Comparison of ENCODE assay signal across 9 mouse cellular contexts in the genomic region with DNA sequence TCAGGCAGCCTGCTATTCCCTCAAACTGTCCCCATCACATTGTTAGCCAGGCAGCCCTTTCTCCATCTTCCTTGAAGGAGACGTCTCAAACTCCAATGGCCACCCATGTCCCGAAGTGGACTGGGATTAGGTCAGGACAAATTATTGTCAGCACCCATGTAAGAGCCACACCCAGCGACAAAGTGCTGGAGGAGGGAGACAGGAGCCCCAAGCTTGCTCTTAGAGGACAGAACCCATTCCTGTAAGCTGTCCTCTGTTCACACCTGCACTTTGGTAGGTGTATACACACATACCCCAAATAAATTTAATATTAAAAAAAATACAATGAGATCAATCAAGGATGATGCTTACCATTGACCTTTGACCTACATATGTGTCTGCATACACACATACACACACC. TPM values are rescaled to one million over a fixed set of nuclear protein-coding genes. Genes with fewer than 3 reads are reported as not detected.
A peak's percentile ranks its signal among the peaks of the same experiment; 100 is the strongest.
DNase-seq lines count a peak whose midpoint lies in the region; ATAC-seq lines count a peak whose summit lies in the region.
"Had no signal": no experiment of that assay in that cellular context is flagged by ENCODE, and none has a peak within 500 bp of the region (broad histone marks: within the 10 kb centered on the region; RNA-seq: fewer than 3 reads in every experiment).

No protein-coding gene starts in this region.

- no peaks in the 10 kb centered on the region for H3K4me1 ChIP-seq in heart, embryonic 16.5 days (ENCODE audit: control insufficient read depth, insufficient read depth, low read length)
- H3K4me1 ChIP-seq in hindbrain, embryonic 15.5 days (replicated peaks), result peaks cover 4% of the 10 kb centered on the region
- no peaks in the 10 kb centered on the region for H3K4me1 ChIP-seq in midbrain, embryonic 14.5 days (ENCODE audit: control insufficient read depth, insufficient read depth, low read length)

- no peak for ATAC-seq in heart, embryonic 16.5 days (replicated peaks; ENCODE audit: extremely low read depth, insufficient read depth, low FRiP score)
- peak; percentile 31 for ATAC-seq in hindbrain, embryonic 15.5 days (ENCODE audit: low FRiP score, low read depth)
- peak; percentile 26; the same call in 1 of the 2 replicates for ATAC-seq in midbrain, embryonic 14.5 days (ENCODE audit: low FRiP score, low TSS enrichment)

- 0 out of 2 replicates have a peak, but pooled peaks cover 3% of the 10 kb centered on the region for H3K36me3 ChIP-seq in heart, embryonic 16.5 days (ENCODE audit: control insufficient read depth, insufficient read depth)
- peaks cover 6% of the 10 kb centered on the region; the same call in 1 of the 2 replicates for H3K36me3 ChIP-seq in hindbrain, embryonic 15.5 days
- H3K36me3 ChIP-seq in midbrain, embryonic 14.5 days (ENCODE audit: control insufficient read depth, insufficient read depth, low read length), result 0 out of 2 replicates have a peak, but pooled peaks cover 3% of the 10 kb centered on the region

- intact Hi-C loops in heart, postnatal 10 days (cut with DNase I), result no loop called here

- H3K9ac ChIP-seq in heart, embryonic 16.5 days (ENCODE audit: low read length), result peak overlapping the region; percentile 62
- peak overlapping the region; percentile 49 for H3K9ac ChIP-seq in hindbrain, embryonic 15.5 days
- H3K9ac ChIP-seq in midbrain, embryonic 14.5 days (replicated peaks; ENCODE audit: low read length), result peak overlapping the region; percentile 27; the same call in 1 of the 2 replicates

- peak overlapping the region; percentile 67 for H3K4me2 ChIP-seq in heart, embryonic 16.5 days (ENCODE audit: low read depth, low read length)
- peak overlapping the region; percentile 60 for H3K4me2 ChIP-seq in hindbrain, embryonic 15.5 days
- H3K4me2 ChIP-seq in midbrain, embryonic 14.5 days (ENCODE audit: low read length), result peak overlapping the region; percentile 54

- peak overlapping the region; percentile 61 for H3K27ac ChIP-seq in heart, embryonic 16.5 days (ENCODE audit: low read length)
- H3K27ac ChIP-seq in hindbrain, embryonic 15.5 days (replicated peaks), result peak overlapping the region; percentile 85
- peak overlapping the region; percentile 79 for H3K27ac ChIP-seq in midbrain, embryonic 14.5 days (replicated peaks; ENCODE audit: low read depth, low read length)

- no peaks in the 10 kb centered on the region for H3K27me3 ChIP-seq in heart, embryonic 16.5 days (ENCODE audit: control insufficient read depth, insufficient read depth, low read length)
- H3K27me3 ChIP-seq in hindbrain, embryonic 15.5 days, result no peaks in the 10 kb centered on the region
- no peaks in the 10 kb centered on the region for H3K27me3 ChIP-seq in midbrain, embryonic 14.5 days (ENCODE audit: control insufficient read depth, insufficient read depth, low read length)

- peak overlapping the region; percentile 57 for H3K4me3 ChIP-seq in heart, embryonic 16.5 days (ENCODE audit: low read length)
- H3K4me3 ChIP-seq in hindbrain, embryonic 15.5 days, result peak overlapping the region; percentile 57
- peak overlapping the region; percentile 26 for H3K4me3 ChIP-seq in midbrain, embryonic 14.5 days (replicated peaks; ENCODE audit: low read depth, low read length)

- 30% methylated on average over 3 of the region's 3 CpGs for WGBS in heart, embryonic 16.5 days
- WGBS in hindbrain, embryonic 15.5 days, result 36% methylated on average over 3 of the region's 3 CpGs
- WGBS in midbrain, embryonic 14.5 days, result 23% methylated on average over 3 of the region's 3 CpGs

- no peaks in the 10 kb centered on the region for H3K9me3 ChIP-seq in heart, embryonic 16.5 days (replicated peaks; ENCODE audit: control insufficient read depth, low read length)
- H3K9me3 ChIP-seq in hindbrain, embryonic 15.5 days, result no peaks in the 10 kb centered on the region
- H3K9me3 ChIP-seq in midbrain, embryonic 14.5 days (ENCODE audit: control insufficient read depth, low read length), result no peaks in the 10 kb centered on the region

- DNase-seq in heart, postnatal 10 days, result no peak
- peak; percentile 28 for DNase-seq in c-Kit-positive CD71-positive TER-119-positive erythroid progenitor cells, embryonic 14.5 days (ENCODE audit: low spot score)
- no peak for DNase-seq in midbrain, embryonic 14.5 days
- no peak for DNase-seq in frontal cortex, postnatal 10 days (ENCODE audit: low spot score in 2 of 2)
- no peak for DNase-seq in cerebellum, postnatal 25 days
- no peak for DNase-seq in right cerebral cortex, adult 2 months (ENCODE audit: low spot score in 2 of 2)

RNA-seq across cellular contexts. Expression of gene Suv39h1, which starts 0.5 kb away (rescaled TPM):
- polyA plus RNA-seq in heart, embryonic 16.5 days (2015; fragmentation: Nextera tagmentation; extraction: Ambion mirVana), result 31.3 and 33.7 TPM in 2 replicates
- total RNA-seq in heart, postnatal 10 days (2021), result 1 to 10 TPM; 8.3 to 8.8 TPM
- polyA plus RNA-seq in hindbrain, embryonic 15.5 days (2015; fragmentation: Nextera tagmentation; extraction: Ambion mirVana), result 40.5 and 40.6 TPM in 2 replicates
- polyA plus RNA-seq in midbrain, embryonic 14.5 days (2014; fragmentation: Nextera tagmentation; extraction: Ambion mirVana), result 34.0 and 38.2 TPM in 2 replicates

RNA-seq across cellular contexts. Expression of gene Was, which starts 15.2 kb away (rescaled TPM):
- 0.62 and 2.2 TPM in 2 replicates for polyA plus RNA-seq in heart, embryonic 16.5 days (2015; fragmentation: Nextera tagmentation; extraction: Ambion mirVana)
- total RNA-seq in heart, postnatal 10 days (2021), result 1 to 10 TPM; 2.3 to 3.0 TPM
- polyA plus RNA-seq in hindbrain, embryonic 15.5 days (2015; fragmentation: Nextera tagmentation; extraction: Ambion mirVana), result 0.07 and 0.13 TPM in 2 replicates
- 0.16 TPM in 1 of 2 replicates, not detected in the other for polyA plus RNA-seq in midbrain, embryonic 14.5 days (2014; fragmentation: Nextera tagmentation; extraction: Ambion mirVana)

RNA-seq across cellular contexts. Expression of gene Glod5, which starts 56.8 kb away (rescaled TPM):
- 0.74 and 0.77 TPM in 2 replicates for polyA plus RNA-seq in heart, embryonic 16.5 days (2015; fragmentation: Nextera tagmentation; extraction: Ambion mirVana)
- total RNA-seq in heart, postnatal 10 days (2021), result not detected
- 0.25 and 0.79 TPM in 2 replicates for polyA plus RNA-seq in hindbrain, embryonic 15.5 days (2015; fragmentation: Nextera tagmentation; extraction: Ambion mirVana)
- polyA plus RNA-seq in midbrain, embryonic 14.5 days (2014; fragmentation: Nextera tagmentation; extraction: Ambion mirVana), result not detected in 2 replicates
- total RNA-seq: hematopoietic stem cell, adult 5-6 weeks had no signal

RNA-seq across cellular contexts. Expression of gene Wdr13, which starts 57.6 kb away (rescaled TPM):
- 27.5 and 27.6 TPM in 2 replicates for polyA plus RNA-seq in heart, embryonic 16.5 days (2015; fragmentation: Nextera tagmentation; extraction: Ambion mirVana)
- total RNA-seq in heart, postnatal 10 days (2021), result 10 to 100 TPM; 79.1 to 79.3 TPM
- polyA plus RNA-seq in hindbrain, embryonic 15.5 days (2015; fragmentation: Nextera tagmentation; extraction: Ambion mirVana), result 60.2 and 65.5 TPM in 2 replicates
- polyA plus RNA-seq in midbrain, embryonic 14.5 days (2014; fragmentation: Nextera tagmentation; extraction: Ambion mirVana), result 54.4 and 57.9 TPM in 2 replicates
